Mouse (Mus musculus) embryonic fibroblast, embryonic 13.5 days (primary cell): ENCODE measurements around the gene Six4.

Experiments used
- CTCF ChIP-seq: IDR thresholded peaks from 2 replicates; pipeline ENCODE4 v1.5.1; 2011; ENCODE audit warnings: mild to moderate bottlenecking, control low read depth, low read length, moderate library complexity, borderline replicate concordance; ENCODE audit not compliant: insufficient read depth
- POLR2A ChIP-seq: IDR thresholded peaks from 2 replicates; pipeline ENCODE4 v1.6.1; 2011; ENCODE audit warnings: low read depth, mild to moderate bottlenecking, control low read depth, low read length, moderate library complexity

DNA sequence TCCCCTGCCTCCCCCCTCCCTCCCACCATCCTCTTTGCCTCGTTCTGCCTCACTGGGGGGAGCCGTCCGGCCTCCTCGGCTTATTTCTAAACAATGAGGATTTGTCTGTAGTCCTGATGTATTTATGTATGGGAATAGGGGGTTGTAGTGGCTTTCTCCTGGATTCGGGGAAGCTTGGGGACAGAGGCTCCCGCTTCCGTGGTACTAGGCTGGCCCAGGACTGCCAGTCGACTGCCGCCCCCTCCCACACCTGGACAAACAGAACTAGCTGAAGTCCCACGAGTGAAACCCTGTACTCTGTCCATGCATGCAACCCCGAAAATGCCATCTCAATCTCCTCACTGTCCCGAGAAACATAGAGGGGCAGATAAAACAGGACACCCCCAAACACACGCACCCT is 63.0 kb downstream of the Six4 start:
- TF ChIP-seq CTCF (no peak), POLR2A (no peak)
